Mouse (Mus musculus): ENCODE results near the gene Ldb2.

Ldb2 gene

GRCm38 (mm10) chr5:44799053-44799860, at the start of gene Ldb2:
Gene Ldb2 (minus strand): TSS chr5:44799680.
- peak; percentile 38 for DNase-seq

GRCm38 (mm10) chr5:44831287-44831686, 31.8 kb upstream of the Ldb2 start:
- DNase-seq = peak; percentile 48

- DNase-seq = no peak
These were observed 16.0 kb upstream of the Ldb2 start for GRCm38 (mm10) chr5:44815506-44815905.

- no peak for DNase-seq
These were observed 6.5 kb upstream of the Ldb2 start for GRCm38 (mm10) chr5:44805960-44806359.

- no peak for DNase-seq
These were observed 1.6 kb upstream of the Ldb2 start for GRCm38 (mm10) chr5:44801100-44801499.

GRCm38 (mm10) chr5:44799861-44800260, 381 bp upstream of the Ldb2 start:
- DNase-seq = no peak

GRCm38 (mm10) chr5:44798493-44798892, 987 bp downstream of the Ldb2 start:
- peak; percentile 16 for DNase-seq

- DNase-seq = no peak
These were observed 1.4 kb downstream of the Ldb2 start for GRCm38 (mm10) chr5:44798056-44798455.

- DNase-seq = no peak
These were observed 14.9 kb downstream of the Ldb2 start for GRCm38 (mm10) chr5:44784591-44784990.

GRCm38 (mm10) chr5:44779340-44779739, 20.1 kb downstream of the Ldb2 start:
- DNase-seq = no peak

GRCm38 (mm10) chr5:44768472-44768871, 31.0 kb downstream of the Ldb2 start:
- no peak for DNase-seq

GRCm38 (mm10) chr5:44764911-44765310, 34.6 kb downstream of the Ldb2 start:
- DNase-seq = no peak

GRCm38 (mm10) chr5:44759178-44759577, 40.3 kb downstream of the Ldb2 start:
- DNase-seq = no peak

- no peak for DNase-seq
These were observed 45.1 kb downstream of the Ldb2 start for GRCm38 (mm10) chr5:44754156-44754910.

GRCm38 (mm10) chr5:44745706-44746105, 53.8 kb downstream of the Ldb2 start:
- no peak for DNase-seq

- no peak for DNase-seq
These were observed 63.1 kb downstream of the Ldb2 start for GRCm38 (mm10) chr5:44736366-44736765.

GRCm38 (mm10) chr5:44734131-44734723, 65.3 kb downstream of the Ldb2 start:
- no peak for DNase-seq

GRCm38 (mm10) chr5:44729646-44730310, 69.7 kb downstream of the Ldb2 start:
- no peak for DNase-seq

GRCm38 (mm10) chr5:44727995-44728394, 71.5 kb downstream of the Ldb2 start:
- no peak for DNase-seq

- DNase-seq = no peak
These were observed 72.7 kb downstream of the Ldb2 start for GRCm38 (mm10) chr5:44726546-44727476.

GRCm38 (mm10) chr5:44725501-44725900, 74.0 kb downstream of the Ldb2 start:
- no peak for DNase-seq

- DNase-seq = no peak
These were observed 79.6 kb downstream of the Ldb2 start for GRCm38 (mm10) chr5:44719872-44720271.
